Mouse (Mus musculus) stomach, embryonic 14.5 days (tissue): ENCODE results near the gene Dmtf1. TPM values are rescaled to one million over a fixed set of nuclear protein-coding genes. Genes with fewer than 3 reads are reported as not detected.

Source experiments
- ATAC-seq: fragments of 200-750 bp; cut with Nextera tagmentation; 2 replicates; pipeline ENCODE4 v1.8.0; 2017; ENCODE audit warnings: low read depth, moderate TSS enrichment; ENCODE audit not compliant: insufficient number of reproducible peaks, insufficient read depth, low FRiP score
- H3K27ac ChIP-seq: fragments of 300-500 bp; sonication (generic); 2 replicates; pipeline ENCODE4 v1.5.1; 2014; ENCODE audit warnings: mild to moderate bottlenecking, low read length, moderate library complexity, mixed read lengths
- H3K27me3 ChIP-seq: fragments of 300-500 bp; sonication (generic); 2 replicates; pipeline ENCODE4 v1.6.1; 2014; ENCODE audit warnings: low read length, control low read depth, mixed read lengths; ENCODE audit not compliant: control insufficient read depth, insufficient read depth
- H3K36me3 ChIP-seq: fragments of 300-500 bp; sonication (generic); 2 replicates; pipeline ENCODE4 v1.6.1; 2014; ENCODE audit warnings: mild to moderate bottlenecking, control low read depth, low read length, moderate library complexity, mixed read lengths; ENCODE audit not compliant: control insufficient read depth, insufficient read depth
- H3K4me1 ChIP-seq: fragments of 300-500 bp; sonication (generic); 2 replicates; pipeline ENCODE4 v1.6.1; 2014; ENCODE audit warnings: low read length, control low read depth, mixed read lengths; ENCODE audit not compliant: control insufficient read depth, insufficient read depth
- H3K4me2 ChIP-seq: fragments of 300-500 bp; sonication (generic); replicated peaks from 2 replicates; pipeline ENCODE4 v1.6.1; 2014; ENCODE audit warnings: low read depth, low read length, control low read depth
- H3K4me3 ChIP-seq: fragments of 300-500 bp; sonication (generic); 2 replicates; pipeline ENCODE4 v1.5.1; 2014; ENCODE audit warnings: low read depth, low read length, control low read depth
- H3K9ac ChIP-seq: fragments of 300-500 bp; sonication (generic); replicated peaks from 2 replicates; pipeline ENCODE4 v1.6.1; 2014; ENCODE audit warnings: low read depth, mild to moderate bottlenecking, control low read depth, low read length, moderate library complexity, mixed read lengths
- H3K9me3 ChIP-seq: fragments of 300-500 bp; sonication (generic); 2 replicates; pipeline ENCODE4 v1.6.1; 2016; ENCODE audit warnings: low read depth, low read length, control low read depth; ENCODE audit not compliant: control insufficient read depth
- WGBS: fragments of 180-500 bp; shearing (Covaris S2); extraction: QIAGEN DNeasy Blood & Tissue Kit; methylation state at CpG from one replicate; pipeline ENCODE4 v1.1.7; 2014; 5-methylcytosine and 5-hydroxymethylcytosine counted together
- polyA plus RNA-seq: library from polyadenylated mRNA; unstranded; fragments of >200 nt; fragmentation: Nextera tagmentation; extraction: Ambion mirVana; gene quantifications from 2 replicates; pipeline ENCODE4 v1.2.1, GENCODE M21; 2014

Gene Dmtf1
- polyA plus RNA-seq, 1 experiment from 2014 or later, result 60.4 TPM

DNA sequence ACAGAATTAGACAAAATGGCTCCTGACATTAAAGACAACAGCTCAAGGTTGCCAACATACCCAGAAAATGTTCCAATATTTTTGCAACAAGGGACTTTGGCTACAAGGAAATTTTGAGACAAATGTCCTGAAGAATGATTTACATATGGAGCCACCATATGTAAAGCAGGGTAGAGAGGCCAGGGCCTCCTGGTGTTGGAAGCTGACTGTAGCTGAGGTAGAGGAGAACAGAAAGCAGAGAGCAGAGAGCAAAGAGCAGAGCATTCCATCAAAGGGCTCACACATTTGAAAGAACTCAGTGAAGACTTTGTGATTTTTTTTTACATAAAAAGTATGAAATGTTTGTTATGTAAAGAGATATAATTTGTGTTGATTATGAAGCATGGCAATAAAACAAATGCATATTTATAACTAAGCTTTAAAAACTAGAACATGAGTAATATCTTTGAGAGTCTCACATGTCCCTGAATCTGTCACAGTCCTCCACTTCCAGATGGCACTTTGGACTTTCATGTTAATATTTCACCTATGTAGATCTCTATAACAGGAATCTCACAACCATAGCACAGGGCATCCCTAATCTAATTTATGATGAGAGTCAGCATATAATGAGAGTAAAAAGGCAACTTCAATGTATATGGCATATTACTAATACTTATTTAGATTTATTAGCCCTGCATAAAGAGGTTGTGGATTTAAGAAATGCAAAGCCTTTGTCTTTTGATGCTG lies 81.6 kb downstream of the Dmtf1 start:
- no peaks in the 10 kb centered on the region for H3K27me3 ChIP-seq
- H3K9ac ChIP-seq, result no peak overlapping the region
- no peak for ATAC-seq
- H3K4me3 ChIP-seq, result no peak overlapping the region
- H3K4me1 ChIP-seq, result no peaks in the 10 kb centered on the region
- no peaks in the 10 kb centered on the region for H3K36me3 ChIP-seq
- H3K27ac ChIP-seq, result no peak overlapping the region
- H3K9me3 ChIP-seq, result peaks cover 6% of the 10 kb centered on the region; the same call in 1 of the 2 replicates
- H3K4me2 ChIP-seq, result no peak overlapping the region

DNA sequence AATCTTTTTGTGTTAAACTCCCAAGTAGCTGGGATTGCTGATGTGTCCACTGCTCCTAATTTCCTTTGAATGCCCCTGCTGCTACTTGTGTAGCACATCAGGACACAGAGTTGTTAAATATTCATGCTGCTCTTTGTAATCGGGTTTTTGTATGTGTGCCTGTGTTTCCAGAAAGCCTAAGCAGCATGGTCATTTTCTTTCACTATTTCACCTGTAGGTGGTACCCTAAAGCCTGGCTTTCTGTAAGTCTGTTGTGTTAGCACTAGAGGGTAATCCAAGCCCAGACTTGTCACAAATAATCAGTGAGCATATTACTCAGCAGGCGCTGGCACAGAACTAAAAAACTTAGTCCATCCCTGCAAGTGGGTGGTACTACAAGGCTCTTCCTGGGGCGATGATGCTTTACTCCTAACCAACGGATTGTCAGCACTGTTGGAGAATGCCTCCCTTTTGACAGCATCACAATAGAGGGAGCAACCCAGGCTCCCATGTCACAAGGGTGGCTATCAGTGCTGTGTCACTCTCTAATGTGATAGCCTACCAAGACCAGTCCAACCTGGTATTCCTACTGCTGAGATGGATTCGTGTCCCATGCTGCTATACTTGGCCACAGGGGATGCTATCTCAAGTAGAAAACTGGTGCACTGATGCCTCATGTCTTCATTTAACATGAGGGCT lies 88.3 kb downstream of the Dmtf1 start:
- no peak overlapping the region for H3K4me2 ChIP-seq
- ATAC-seq, result no peak
- H3K27ac ChIP-seq, result no peak overlapping the region
- 62% methylated on average over 5 of the region's 5 CpGs for WGBS
- no peaks in the 10 kb centered on the region for H3K27me3 ChIP-seq
- no peak overlapping the region for H3K9ac ChIP-seq
- H3K4me3 ChIP-seq, result no peak overlapping the region
- H3K36me3 ChIP-seq, result no peaks in the 10 kb centered on the region
- H3K9me3 ChIP-seq, result no peaks in the 10 kb centered on the region
- no peaks in the 10 kb centered on the region for H3K4me1 ChIP-seq

DNA sequence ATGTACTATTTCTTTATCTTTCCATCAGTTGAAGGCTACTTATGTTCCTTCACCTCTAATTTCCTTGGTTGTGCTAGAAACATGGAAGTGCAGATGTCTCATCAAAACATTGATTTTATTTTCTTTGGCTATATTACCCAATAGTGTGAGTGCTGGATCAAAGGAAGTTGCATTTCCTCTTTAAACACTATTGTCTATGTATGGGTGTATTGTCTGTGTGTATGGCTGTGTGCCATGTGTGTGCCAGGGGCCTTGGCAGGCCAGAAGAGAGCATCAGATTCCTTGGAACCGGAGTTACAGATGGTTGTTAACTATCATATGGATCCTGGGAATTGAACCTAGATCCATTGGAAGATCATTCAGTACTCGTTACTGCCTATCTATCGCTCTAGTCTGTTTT lies 90.2 kb downstream of the Dmtf1 start:
- Histone ChIP-seq H3K4me3 (no peak overlapping the region), H3K4me2 (no peak overlapping the region), H3K27ac (no peak overlapping the region), H3K9ac (no peak overlapping the region), H3K4me1 (no peaks in the 10 kb centered on the region), H3K27me3 (no peaks in the 10 kb centered on the region), H3K9me3 (no peaks in the 10 kb centered on the region), H3K36me3 (no peaks in the 10 kb centered on the region)
- no peak for ATAC-seq
- WGBS, result 97% methylated on average over 3 of the region's 3 CpGs

DNA sequence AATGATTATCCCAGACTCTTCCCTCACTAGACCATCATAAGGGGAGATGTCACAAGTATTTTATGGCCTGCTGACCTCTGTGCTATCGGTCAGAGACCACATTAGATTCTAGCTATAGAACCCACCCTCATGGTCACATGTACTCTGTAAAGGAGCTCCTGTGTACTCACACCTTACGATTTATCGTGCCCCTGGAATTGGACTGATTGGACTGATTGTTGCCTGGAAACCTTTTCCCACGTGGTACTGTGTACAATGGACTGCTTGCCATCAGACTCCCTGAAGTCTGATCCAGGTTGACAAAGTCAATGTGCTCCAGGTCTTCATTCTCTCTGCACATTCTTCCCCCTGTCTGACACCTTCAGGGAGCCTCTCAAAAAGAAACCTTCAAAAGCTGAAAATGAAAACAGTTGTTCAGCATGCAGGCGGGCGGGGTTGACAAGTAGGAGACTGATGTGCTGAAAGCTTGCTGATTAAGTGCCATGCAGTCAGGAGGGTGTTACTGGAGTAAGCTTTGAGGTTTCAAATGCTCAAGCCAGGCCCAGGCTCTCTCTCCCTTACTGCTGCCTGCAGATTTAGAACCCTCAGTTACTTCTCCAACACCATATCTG lies 91.9 kb downstream of the Dmtf1 start:
- H3K27ac ChIP-seq, result no peak overlapping the region
- 42% methylated on average over 6 of the region's 6 CpGs for WGBS
- no peak overlapping the region for H3K4me2 ChIP-seq
- H3K36me3 ChIP-seq, result no peaks in the 10 kb centered on the region
- H3K4me3 ChIP-seq, result no peak overlapping the region
- H3K27me3 ChIP-seq, result no peaks in the 10 kb centered on the region
- peak; percentile 85 for ATAC-seq
- no peaks in the 10 kb centered on the region for H3K9me3 ChIP-seq
- H3K9ac ChIP-seq, result no peak overlapping the region
- H3K4me1 ChIP-seq, result no peaks in the 10 kb centered on the region

DNA sequence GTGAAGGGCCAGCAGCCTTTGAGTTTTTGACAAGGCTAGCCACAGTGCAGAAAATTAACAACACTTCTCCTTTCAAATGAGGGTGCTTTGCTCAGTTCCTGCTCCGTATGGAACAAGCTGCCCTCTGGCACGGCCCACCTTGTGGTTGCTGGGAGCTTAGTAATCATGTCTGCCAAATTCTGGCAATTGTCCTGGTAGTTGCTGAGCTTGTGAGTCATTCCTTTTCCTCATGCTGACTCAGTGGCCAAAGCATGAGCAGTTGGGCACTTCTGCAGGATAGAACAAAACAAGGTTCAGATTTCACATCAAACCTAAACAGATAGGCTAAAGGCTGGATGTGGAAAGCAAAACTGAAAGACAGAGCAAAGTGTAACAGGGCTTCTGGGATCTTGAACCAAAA lies 92.7 kb downstream of the Dmtf1 start:
- 32% methylated on average over 2 of the region's 2 CpGs for WGBS
- Histone ChIP-seq H3K4me3 (no peak overlapping the region), H3K27me3 (no peaks in the 10 kb centered on the region), H3K27ac (no peak overlapping the region), H3K9me3 (no peaks in the 10 kb centered on the region), H3K4me2 (no peak overlapping the region), H3K9ac (no peak overlapping the region), H3K4me1 (no peaks in the 10 kb centered on the region), H3K36me3 (no peaks in the 10 kb centered on the region)
- no peak for ATAC-seq

Other genes with a start within 250 kb of the Dmtf1 start
- gene Crot, start 164.5 kb downstream of the Dmtf1 start, polyA plus RNA-seq, result 55.2 and 60.1 TPM in 2 replicates
- 17.2 and 20.4 TPM in 2 replicates for gene Tmem243, start 61.1 kb downstream of the Dmtf1 start, polyA plus RNA-seq
- 7.7 and 8.7 TPM in 2 replicates for gene 9330182L06Rik, start 104.3 kb upstream of the Dmtf1 start, polyA plus RNA-seq